Mouse (Mus musculus): ENCODE measurements at regions not wholly inside any gene's neighbourhood (a gene's known extent, or its start where the extent isn't known, plus 50 kb on each side); places are given as distances from the start of the nearest gene placed in this dataset.
"Not testable (repeated sequence)": the region's sequence is repeated elsewhere in the genome, so short reads cannot be mapped to it uniquely, and the experiment has no call there.

DNA sequence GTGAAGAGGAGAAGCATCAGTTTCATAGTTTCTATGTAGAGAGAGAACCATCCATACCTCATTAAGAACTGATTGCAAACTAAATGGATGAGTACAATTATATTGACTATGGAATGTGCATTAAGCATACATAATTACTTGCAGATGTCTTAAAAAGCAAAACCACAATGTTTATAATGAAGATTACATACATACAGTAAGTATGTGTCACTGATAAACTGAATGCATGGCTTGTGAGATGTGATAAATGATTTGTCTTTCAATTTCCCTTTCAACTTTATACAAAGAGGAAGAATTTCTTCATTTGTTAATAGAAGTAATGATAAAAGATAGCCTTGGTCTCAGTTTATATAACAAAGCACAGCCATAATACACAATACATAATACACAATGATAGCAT, 1939.3 kb downstream of the 9330182O14Rik start:
- DNase-seq (ENCODE audit: low read depth, low spot score): no peak

DNA sequence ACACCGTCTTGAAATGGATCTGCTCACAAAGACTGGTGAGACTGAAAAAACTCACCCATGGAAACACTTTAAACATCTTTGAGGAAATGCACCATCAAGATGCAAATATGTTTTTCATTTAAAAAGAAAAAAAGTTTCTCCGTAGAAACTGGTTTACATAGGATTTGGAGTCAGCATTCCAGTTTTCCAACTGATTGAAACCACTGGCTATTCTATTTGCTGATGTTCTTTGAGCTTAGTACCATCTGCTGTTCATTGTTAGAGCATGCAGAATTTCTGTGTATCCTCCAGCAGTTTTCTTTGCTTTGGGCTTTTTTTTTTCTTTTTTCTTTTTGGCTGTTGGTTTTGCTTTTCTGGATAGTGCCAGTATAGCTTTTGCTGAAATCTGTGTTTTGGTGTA, 1948.3 kb downstream of the 9330182O14Rik start:
- no peak for DNase-seq (ENCODE audit: low read depth, low spot score)

DNA sequence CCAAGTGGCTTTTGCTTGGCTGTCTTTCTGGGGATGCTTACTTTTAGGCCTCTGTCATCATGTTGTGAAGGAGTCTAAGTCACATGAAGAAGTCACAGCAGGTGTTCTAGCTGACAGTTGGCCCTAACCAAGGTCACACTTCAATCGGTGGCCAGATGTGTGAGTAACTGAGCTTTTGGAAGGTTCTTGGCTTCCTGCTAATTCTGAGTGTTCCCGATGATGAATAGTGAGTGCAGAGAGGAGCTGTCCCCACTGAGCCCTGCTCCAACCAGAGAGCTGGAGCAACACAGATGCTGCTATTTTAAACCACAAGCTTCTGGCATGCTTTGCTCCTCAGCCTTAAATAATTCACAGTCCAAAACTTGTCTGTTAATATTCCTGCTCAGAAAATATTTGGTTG, 1966.6 kb downstream of the 9330182O14Rik start:
- DNase-seq (ENCODE audit: low read depth, low spot score): peak; percentile 23

DNA sequence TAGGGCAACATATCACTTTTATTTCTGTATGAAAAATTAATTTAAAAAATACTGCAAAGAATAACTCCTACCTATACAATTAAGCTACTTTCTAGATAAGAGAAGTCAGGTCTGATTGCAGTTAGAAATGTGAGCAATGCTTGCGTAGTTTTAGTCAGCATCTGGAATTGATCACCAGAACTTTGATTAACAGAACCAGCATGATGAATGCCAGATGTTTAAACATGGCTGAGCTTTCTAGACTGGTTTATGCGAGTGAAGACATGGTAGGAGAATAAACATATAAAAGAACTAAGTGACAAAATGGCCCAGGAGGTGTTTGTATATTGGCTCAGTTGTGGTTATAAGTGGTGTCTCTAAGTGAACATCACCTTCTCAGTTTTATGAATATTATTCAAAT, 1970.7 kb downstream of the 9330182O14Rik start:
- DNase-seq (ENCODE audit: low read depth, low spot score): peak; percentile 58

DNA sequence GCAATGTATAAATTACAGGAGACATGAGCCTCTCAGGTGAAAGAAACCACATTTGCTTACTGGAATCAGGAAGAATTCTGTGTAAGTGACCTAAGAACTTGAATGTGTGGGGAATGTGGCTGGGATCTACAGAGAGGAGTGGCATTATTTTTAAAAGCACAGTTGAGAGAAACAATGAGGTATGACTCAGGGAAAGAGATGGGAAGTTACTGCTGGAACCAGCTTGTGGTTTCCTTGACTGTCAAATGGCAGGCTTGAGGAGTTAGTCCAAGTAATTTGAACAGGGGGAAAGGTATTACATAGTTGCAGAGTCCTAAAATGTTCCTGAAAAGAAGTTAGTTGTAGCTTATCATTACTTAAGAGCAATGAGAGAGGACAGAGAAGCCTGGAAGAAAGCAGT, 1972.9 kb downstream of the 9330182O14Rik start:
- DNase-seq (ENCODE audit: low read depth, low spot score): no peak

DNA sequence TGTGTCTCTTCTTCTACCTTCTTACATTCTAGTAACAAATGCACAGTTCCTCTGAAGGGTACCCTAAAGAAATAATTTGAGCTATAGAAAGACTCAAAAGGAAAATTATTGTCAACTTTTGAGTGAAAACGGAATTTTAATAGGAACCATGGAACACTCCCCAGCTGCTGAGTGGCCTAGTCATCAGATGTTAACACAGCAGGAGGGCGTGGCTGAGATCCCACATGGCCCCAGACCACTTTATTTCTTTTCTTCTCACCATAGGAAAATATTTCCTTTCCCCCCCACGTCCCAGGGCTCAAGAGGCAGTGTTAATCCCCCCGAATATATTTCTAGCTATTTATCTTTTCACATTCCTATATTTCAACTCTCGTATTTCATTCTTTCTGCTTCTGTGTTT, 1977.6 kb downstream of the 9330182O14Rik start:
- DNase-seq (ENCODE audit: low read depth, low spot score): peak; percentile 24

DNA sequence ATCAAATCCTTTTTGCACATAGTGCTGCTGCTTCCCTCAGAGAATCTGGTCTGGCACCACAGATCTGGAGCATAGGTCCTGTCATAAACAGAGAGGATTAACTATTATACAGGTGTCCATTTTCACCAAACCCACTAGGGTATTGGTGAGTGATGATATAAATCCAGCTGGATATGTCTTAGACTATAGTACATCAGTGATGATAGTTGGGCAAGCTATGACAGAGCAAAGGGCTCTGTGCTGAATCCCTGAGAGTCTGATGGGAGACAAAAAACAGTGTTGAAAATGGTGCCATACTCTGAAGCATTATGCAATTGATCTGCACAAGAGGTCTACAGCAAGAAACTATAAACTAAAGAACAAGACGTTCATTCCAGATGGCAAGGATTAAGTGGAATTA, 1993.3 kb downstream of the 9330182O14Rik start:
- DNase-seq (ENCODE audit: low read depth, low spot score): no peak

DNA sequence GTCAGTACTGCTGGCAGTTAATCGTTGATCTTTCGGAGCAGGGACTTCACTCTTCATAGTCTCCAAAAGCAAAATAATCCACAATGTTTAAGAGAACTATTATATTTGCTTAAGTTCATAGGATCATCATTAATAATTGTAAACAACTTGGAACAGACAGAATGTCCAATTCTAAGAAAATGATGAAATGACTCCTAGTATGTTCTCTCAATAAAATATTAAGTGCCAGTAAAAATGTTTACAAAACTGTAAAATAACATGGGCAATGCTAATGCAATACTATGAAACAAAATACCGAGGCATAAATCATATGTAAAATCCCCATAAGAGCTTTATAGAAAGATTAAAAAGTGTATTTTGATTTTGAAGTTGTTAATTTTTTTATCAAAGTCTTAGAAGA, 1994.8 kb downstream of the 9330182O14Rik start:
- DNase-seq (ENCODE audit: low read depth, low spot score): no peak

DNA sequence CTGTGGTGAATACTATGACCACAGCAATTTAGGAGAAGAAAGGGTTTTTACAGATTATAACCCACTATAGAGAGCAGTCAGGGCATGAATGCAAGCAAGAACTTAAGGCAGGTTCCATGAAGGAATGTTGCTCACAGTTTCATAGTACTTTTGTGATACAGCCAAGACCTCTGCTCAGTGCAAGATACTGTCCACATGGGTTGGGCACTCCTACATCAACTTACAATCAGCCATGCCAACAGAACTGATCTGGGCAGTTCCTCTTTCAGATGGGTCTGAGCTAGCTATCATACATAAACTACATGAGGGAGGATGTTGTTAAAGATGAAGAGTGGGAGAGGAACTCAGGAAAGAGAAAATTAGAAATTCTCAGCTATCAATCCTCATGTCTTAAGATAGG, 2032.4 kb downstream of the 9330182O14Rik start:
- DNase-seq (ENCODE audit: low read depth, low spot score): no peak

DNA sequence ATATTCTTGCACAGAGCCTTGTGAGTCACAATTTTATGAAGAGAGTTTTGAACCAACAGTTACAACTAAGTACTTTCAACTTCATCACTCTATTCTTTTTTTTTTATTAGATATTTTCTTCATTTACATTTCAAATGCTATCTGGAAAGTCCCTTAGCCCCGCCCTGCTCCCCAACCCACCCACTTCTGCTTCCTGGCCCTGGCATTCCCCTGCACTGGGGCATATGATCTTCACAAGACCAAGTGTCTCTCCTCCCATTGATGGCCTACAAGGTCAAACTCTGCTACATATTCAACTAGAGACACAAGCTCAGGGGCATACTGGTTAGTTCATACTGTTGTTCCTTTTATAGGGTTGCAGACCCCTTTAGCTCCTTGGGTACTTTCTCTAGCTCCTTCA, 2043.6 kb downstream of the 9330182O14Rik start:
- DNase-seq (ENCODE audit: low read depth, low spot score): not testable (repeated sequence)

DNA sequence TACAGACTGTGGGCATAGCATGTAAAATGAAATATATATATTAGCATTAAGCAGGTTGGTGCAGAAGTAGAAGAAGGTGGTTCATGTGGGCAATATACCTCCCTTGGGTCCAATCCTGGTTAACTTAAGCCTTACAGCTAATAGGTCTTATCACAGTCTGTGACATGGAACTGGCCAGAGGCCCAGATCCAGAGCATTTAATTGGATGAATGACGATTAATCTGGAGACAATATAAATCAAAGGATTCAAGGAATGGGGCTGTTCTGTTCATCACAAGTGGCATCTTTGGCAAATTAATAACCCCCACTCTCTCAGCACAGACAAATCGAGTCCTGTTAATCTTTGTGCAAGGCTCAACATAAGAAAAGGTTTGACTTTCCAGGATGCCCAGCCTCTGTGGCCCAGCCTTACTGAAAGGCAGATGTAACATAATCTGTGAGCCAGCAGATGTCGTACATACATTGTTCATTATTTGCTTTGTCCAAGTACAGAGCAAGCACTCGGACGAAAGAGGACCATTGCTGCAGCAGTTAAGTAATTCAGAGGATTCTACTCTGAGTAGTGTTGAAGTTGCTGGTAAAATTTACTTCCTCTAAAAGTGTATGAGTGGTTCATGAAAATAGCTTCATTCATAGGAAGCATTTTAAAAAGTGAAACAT, 2073.2 kb downstream of the 9330182O14Rik start:
- peak; percentile 23 for DNase-seq (ENCODE audit: low read depth, low spot score)

DNA sequence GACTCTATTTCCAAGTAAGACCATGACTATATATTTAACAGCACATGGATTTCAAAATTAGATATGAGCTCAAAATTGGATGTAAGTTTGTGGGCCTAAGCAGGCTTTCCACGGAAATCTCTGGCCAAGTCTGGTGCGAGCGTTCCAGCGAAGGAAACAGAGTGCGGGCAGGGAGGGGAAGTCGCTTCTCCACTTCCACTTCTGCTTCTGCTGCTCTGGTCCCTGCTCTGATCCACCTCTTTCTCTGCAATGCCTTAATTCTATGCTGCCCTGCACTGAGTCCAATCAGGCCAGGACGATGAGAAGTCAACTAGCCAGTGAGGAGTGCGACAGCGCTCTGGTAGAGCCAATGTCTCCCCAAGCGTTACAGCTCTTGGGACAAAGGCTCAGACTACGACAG, 2085.3 kb downstream of the 9330182O14Rik start:
- no peak for DNase-seq (ENCODE audit: low read depth, low spot score)

DNA sequence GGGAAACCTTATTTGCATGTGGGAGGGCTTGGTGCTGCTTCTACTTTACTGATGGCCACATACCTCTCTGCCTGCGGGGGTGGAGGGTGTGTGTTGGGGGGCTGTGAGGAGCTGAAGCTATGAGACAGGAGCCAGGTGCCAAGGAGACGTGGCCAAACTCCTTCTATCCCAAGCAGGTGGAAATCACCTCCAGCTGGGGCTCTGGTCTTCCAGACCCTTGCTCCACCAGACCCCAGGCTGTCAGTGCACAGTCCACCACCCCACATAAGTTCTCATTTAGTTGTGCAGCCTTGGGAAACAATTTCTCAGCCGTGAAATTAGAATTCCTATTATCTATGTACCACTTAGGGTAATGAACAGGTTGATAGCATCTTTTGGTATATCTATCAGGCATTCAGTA, 2085.8 kb downstream of the 9330182O14Rik start:
- DNase-seq (ENCODE audit: low read depth, low spot score): no peak

DNA sequence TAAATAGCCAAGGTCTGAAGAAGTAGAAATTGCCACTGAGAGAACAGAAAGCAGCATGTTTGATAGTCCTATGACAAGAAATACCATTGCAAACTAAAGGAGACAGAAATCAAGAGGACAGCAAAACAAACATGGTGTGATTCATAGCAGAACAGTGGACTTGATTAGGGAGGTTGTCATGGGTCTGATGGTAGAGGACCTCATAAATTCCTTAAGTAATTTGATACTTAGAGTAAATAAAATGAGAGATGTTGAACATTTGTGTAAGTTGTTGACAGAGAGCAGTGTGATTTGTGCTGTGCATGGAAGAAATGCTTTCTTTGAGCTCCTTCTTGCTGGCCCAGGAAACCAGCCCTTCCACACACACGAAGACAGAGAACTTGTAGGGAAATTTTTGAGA, 2090.8 kb downstream of the 9330182O14Rik start:
- peak; percentile 10 for DNase-seq (ENCODE audit: low read depth, low spot score)

DNA sequence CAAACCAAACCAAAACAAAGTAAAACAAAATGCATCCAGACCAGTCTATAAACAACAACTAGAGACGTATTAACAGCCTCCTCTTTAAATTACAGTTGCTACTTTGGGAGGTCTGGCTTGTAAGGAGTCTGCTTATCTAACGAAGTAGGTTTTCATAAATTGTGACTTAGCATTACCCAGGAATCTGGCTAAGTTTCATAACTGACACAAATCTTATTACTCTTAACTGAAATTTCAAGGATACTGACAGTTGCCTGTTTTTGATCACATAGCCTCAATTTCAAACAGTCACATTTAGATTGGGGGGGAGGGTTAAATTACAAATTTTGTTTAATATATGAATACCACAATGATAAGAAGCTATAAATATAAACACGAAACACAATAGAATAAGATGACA, 2097.5 kb downstream of the 9330182O14Rik start:
- DNase-seq (ENCODE audit: low read depth, low spot score): no peak

DNA sequence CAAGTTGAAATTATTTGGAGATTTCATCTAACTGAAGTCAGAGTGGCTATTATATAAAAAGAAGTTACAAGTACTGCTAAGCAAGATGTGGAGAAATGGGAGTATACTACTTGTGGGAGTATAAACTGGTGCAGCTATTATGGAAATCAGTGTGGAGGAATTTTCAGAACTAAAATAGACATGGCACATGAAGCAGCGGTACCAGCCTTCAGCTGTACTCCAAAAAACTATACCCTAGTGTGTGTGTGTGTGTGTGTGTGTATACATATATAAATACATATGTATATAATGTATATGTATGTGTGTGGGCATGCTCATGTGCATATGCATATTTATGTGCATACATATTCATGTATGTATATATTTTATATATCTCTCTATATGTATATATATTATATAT, 2112.6 kb downstream of the 9330182O14Rik start:
- no peak for DNase-seq (ENCODE audit: low read depth, low spot score)

DNA sequence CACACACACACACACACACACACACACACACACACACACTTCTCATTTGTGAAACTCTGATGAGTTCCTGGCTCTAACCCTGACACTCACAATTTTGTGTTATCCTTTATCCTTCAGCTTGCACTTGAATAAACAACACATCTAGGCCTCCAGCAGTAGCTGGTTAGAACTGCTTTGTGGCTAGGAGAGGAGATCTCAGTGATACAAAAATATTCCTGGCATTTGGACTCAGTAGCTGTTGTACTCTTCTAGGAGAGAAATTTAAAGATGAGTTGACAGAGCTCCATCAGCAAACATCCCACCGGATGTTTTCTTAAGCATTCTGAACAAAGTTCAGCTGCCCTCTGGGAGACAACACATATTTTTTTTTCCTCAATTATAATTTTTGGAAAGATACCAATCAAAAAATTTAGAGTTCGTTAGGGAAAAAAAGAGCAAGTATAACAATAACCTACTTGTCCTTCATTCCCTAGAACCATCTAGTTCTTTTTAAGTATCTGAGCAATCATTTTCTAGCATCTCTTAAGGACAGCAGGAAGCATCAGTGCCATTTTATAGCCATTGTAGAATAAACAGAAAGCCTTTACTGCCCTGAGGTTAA, 2118.7 kb downstream of the 9330182O14Rik start:
- no peak for DNase-seq (ENCODE audit: low read depth, low spot score)

DNA sequence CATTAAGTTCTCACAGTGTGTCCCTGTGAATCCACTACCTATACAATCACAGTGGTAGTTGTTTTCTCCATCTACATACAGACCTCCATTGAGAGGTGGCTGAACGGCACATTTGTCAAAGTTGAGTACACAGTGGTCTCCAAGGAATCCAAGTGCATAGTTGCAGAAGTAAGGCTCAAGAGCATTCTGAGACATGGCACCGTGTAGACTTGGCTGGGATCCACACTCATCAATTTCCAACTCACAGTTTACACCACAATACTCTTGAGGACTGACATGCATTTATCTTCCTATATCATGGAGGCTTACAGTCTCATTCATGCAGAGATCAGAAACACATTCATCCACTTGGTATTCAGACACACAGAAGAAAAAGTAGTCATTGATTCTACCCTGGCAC, 2122.2 kb downstream of the 9330182O14Rik start:
- no peak for DNase-seq (ENCODE audit: low read depth, low spot score)

DNA sequence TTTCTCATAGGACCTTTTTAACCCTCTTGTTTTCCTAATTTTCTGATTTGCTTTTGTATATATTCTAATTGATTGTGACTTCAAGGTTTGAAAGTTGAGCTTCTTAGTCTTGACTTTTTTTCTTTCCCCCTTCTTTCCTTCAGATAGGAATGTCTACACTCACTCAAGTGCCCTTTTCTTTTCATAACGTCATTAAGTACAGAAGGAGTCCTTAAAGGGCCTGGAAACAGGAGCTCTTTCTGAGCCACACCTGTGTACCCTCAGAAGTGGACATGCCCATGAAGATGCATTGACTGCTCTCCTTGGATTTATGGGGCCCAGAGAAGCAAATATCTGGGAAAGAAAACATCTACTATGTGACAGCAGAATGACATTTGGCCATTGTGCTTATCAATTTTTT, 2141.0 kb downstream of the 9330182O14Rik start:
- no peak for DNase-seq (ENCODE audit: low read depth, low spot score)

DNA sequence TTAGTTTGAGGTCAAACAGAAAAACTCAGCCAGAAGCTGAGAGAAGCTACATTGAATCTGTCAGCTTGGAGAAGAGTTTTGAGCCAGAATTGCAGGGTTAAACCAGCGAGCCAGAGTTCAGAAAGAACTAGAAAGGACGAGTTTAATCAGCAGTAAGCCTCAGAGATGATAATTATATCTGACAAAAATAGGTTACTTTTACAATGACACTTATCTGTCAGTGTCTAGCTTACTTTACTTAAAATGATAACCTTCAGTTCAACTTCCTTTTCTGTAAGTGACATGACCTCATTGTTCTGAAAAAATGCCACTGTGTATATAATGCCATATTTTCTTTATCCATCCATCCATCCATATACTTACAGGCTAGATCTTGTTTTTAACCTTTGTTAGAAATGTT, 2143.1 kb downstream of the 9330182O14Rik start:
- no peak for DNase-seq (ENCODE audit: low read depth, low spot score)

DNA sequence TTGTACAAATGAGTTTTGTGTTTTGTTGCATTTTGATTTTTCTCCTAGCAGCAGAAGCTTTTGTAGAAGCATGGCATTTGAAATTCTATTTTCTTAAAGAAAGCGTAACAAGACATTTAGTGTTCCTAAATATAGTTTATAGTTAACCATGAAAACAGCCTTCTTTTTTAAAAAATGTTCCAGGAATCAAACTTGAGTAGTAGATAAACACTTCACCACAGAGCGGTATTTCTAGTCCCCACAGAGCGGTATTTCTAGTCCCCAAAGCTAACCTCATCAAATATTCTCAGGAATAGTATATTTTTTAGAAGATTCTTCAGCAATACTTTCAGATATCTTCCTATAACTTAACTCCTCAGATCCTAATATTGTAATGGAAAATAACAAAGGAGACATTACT, 2146.6 kb downstream of the 9330182O14Rik start:
- DNase-seq (ENCODE audit: low read depth, low spot score): no peak

DNA sequence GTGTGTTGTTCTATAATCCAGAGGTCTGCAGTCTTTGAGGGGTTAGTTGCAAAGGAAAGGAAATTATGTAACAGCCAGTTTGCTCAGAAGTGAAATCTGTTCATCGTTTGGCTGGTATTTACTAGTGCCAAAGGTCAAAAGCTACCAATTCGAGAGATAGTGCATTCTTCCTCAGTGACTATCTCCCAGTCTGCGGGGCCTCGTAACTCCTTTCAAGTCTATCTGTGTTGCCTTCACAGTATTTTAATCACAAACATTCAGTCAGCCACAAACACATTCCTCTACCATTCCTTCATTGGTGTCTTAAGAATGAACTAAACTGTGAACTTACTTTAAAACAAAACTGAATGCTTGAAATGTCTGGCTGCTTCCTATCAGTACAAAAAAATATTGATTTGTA, 2162.2 kb downstream of the 9330182O14Rik start:
- DNase-seq (ENCODE audit: low read depth, low spot score): no peak

DNA sequence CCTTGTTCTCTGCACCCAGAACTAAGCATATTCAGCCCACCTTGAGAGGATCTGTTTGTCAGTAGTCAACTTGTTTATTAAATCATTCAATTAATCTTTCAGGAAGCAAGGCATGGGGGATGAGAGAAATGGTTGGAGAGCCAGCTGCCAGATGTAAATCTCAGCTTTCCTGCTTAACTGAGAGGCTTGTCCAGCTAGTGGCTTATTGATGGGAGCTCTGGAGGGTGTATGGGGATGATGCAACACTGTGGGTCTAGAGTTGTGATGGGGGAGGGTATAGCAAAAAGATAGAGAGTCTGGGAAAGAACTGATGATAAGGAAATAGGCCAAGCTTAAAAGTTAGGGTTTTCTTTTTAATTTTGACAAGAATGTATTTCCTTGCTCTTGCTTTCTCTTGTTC, 2163.3 kb downstream of the 9330182O14Rik start:
- DNase-seq (ENCODE audit: low read depth, low spot score): no peak

DNA sequence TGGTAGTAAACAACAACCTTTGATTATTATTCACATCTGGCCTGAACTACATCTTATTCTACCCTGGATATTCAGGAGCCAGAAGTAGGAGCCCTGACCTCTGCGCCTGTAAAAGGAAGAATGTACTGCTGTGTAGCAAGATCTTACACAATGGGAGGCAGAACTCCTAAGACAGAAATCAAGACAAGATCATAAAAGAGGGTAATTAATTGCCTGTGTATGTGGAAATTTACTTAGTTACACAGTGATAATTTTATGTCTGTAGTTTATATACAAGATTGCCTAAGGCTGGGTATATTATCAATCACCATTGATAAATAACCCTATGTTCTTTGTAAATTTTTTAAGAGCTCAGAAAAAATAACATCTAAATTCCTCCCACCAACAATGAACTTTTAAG, 2167.8 kb downstream of the 9330182O14Rik start:
- DNase-seq (ENCODE audit: low read depth, low spot score): no peak
